Mouse (Mus musculus): ENCODE data around the gene Cyp2u1.

Cyp2u1 gene

DNA sequence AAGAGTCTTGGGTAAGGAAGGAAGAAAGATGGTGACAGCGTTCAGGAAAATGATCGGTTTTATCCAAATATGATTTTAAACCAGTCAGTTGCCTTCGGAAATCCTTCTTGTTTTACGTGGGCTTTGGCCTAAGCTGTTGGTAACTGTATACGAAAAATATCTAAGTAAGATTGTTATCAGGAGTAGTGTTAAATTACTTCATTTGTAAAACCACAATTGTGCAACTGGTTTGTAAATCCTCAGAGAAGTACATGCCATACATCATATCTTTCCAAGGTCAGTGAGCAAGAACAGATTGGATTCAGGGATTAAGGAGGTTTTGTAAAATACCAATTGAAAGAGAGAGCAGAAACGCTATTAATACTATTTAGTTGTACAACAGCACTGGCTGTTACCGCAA is 3.2 kb upstream of the Cyp2u1 start:
- no peak for DNase-seq (ENCODE audit: low spot score)

DNA sequence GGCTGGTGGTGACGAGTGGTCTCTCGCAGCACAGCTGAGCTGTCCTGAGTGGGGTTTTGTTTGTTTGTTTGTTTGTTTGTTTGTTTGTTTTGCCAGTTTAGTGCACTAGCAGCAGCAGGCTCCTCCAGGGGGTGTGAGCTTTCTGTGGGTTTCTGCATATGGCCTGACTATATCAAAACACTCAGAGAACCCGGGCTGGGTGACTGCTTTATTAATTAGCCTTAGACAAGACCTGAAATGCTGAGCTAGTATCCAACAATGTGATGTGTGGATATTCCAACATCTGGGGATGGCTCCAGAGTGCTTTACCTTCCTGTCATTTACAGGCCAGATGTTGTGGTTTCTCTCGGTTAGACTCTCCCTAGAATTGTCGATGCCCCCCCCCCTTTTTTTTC is 290 bp upstream of the Cyp2u1 start:
- no peak for DNase-seq (ENCODE audit: low spot score)

DNA sequence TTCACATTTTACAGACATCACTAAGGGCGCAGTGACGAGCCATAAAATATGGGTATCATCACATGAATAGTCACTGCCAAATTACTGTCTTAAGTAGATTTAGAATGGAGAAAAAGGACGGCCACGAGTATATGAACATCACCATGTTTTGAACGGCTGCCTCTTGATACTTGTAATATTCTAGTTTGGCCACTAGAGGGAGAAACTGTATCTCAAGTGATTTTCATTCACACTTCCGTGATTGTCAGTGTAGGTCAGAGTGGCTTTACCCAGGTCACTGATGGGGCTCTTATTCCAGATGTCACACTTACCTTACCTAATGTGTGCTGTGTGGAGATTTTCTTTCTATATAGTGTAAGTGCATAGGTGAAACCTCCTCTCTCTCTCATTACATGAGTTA is 3.1 kb downstream of the Cyp2u1 start:
- DNase-seq (ENCODE audit: low spot score), result peak; percentile 70

DNA sequence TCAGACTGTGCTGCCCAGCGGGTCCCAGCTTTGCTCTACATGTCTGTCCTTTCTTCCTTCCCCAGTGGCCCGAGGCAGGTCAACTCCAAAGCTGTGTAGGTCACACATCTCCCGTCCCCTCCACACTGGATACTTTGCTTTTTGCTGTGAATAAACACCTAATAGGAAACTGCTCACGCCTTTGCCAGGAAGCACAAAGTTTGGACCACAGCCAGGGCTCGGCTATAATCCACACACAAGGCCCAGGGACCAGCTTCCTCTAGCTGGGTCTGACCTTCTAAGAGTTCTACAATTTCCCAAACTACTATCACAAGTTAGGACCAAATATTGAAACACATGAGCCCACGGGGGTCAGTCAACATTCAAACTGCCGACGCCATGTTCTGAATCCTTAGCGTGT is 3.9 kb downstream of the Cyp2u1 start:
- no peak for DNase-seq (ENCODE audit: low spot score)

DNA sequence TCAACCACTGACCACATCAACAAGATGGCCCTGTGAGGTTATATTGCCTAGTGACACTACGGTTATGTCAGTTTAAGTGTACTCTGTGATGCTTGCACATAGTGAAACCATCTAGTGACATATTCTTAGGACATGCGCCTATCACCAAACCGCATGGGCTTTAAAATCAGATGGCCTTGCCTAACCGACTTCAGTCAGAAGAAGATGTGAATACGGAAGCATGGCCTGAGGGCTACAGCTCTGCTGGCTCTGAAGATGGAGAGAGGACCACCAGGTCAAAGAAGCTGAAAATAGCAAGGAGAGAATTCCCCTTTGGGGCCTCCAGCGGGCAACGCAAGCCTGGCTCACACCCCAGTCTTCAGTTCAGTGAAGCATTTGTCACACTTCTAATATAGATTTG is 6.1 kb downstream of the Cyp2u1 start:
- DNase-seq (ENCODE audit: low spot score), result no peak

DNA sequence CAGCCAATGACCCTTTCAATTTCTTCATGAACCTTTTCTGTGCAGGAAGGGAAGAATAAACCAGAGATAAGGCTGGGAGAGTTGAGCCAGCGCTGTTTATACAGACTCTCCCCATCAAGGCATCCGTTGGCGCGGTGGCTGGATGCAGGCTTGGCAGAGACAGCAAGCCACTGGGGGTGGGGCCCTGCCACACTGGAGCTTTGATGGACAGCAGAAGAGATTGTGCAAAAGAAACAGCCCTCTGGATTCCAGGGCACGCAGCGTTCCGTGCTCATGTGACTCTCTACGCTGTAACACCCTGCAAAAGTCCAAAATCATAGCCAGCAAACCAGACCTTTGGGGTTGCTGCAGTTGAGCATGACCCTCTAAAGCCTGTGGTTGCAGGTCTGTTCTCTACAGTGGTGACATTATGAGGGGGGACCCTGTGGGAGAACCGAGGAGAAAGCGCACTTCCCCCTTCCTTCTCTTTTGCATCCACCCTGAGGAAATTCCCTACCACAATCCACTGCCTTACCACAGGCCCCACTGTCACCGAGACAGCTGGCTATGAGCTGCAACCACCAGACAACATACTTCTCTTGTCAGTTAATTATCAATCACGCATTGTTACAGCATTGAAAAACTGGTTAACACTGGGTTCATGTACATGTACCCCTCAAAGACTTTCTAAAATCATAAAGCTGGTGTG is 7.4 kb downstream of the Cyp2u1 start:
- no peak for DNase-seq (ENCODE audit: low spot score)

DNA sequence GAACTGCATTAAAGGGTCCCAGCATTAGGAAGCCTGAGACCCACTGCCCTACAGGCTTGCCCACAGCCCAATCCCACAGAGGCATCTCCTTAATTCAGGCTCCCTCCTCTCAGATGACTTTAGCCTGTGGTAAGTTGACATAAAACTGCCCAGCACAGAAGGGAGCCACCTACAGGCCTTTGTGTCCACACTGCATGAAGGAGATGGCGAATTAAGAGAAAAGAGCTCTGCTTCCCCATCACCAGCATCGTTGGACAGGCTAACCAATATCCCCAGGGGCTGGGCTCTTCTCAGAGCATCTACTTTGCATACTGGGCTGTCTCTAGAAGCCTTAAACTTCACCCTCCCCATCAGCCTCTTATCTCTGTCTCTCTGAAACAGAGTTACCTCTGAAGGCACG is 8.5 kb downstream of the Cyp2u1 start:
- no peak for DNase-seq (ENCODE audit: low spot score)

DNA sequence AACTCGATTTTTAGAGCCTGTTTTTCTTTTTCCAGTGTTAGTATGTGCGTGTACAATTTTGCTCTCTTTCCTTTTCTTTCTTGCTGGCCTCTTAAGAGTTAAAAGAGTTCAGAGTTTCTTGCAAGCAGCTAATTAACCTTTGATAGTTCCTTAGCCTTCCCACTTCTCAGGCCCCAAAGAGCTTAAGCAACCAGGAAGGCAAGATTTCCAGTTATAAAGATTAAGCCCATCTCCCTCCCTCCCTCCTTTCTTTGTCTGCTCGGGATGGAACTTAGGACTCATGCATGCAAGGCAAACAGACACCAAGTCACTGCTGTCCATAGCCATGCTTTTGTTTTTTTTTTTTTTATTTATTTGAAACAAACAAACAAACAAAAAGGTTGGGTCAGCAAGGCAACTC is 10.1 kb downstream of the Cyp2u1 start:
- no peak for DNase-seq (ENCODE audit: low spot score)

DNA sequence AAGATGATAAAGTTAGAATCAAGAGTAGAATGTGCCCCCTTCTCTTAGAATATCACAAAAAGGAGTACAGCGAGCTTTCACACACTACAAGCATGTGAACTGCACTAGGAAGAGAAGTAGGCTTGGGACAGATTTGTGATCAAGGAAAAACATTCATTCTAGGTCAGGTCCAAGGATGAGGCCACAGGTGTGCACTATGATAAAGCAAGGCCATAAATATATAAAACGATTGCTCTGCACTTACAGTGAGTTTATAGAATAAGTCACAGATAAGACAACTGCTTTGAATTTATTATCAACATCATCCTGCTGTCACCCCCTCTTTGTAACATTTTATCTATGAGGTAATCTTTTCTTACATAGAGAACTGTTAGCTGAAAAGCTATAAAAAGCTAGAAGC is 10.7 kb downstream of the Cyp2u1 start:
- DNase-seq (ENCODE audit: low spot score), result no peak

DNA sequence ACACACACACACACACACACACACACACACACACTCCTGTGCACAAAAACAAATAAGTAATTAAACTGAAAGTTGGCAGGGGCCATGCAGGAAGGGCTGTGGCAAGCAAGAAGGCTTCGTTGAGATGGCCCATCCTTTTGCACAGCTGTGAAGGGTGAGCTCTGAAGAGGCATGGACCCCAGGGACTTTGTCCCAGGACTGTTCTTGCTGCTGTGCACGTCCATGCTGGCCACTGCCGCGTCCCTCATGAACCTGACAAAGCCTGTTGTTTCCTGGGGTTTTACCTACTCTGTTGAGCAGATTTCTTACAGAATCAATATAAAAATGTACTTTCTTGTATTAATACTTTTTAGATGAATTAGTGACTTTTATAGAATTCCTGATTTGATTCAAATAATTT is 11.1 kb downstream of the Cyp2u1 start:
- no peak for DNase-seq (ENCODE audit: low spot score)

DNA sequence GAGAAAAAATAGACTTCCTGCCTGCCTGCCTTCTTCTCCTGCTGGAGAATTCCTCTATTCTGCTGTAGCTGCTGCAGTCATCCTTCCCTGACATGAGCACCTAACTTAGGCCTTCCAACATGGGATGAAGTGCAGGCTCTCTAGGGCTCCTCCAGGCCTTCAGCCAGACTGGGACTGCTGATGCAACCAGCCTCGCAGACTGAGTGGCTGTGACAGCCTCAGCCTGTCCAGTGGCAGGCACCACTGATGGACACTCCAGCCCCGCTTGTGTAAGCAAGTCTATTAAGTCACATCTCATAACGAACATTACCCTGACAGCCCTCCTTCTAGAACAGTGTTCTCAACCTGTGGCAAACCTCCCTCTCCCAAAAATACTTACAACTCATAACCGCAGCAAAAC is 28.9 kb downstream of the Cyp2u1 start:
- DNase-seq (ENCODE audit: low spot score), result peak; percentile 56

DNA sequence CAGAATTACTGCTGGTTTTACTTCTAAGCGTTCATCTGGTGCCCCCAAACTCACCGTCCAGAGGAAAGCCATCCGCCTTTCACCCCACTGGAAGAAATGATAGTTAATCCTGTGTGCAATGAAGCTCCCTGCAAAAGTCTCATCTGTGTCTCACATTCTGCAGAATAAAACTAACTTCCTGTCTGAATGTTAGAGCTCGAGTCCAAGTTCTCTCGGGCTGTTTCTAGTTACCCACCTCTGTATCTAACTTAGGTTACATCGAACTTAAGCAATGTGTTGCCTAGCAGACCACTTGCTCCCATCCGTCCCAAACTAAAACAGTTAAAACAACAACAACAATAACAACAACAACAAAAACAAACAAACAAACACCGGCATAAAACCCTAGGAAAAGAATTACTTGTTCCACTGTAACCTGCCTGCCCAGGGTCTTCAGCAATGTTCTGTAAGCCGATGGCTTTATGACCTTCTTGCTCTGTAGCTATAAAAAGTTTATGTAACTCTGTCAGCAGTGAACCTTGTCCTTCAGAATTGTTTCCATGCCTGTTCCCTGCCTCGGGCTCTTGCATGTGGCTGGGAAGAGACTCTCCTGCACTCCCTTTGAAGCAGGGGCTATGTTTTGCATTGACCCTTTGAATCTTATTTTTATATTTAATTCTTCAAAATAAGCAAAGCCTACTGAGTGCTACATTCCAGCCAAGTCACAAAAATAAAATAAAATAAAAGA is 30.5 kb downstream of the Cyp2u1 start:
- DNase-seq (ENCODE audit: low spot score), result peak; percentile 48

DNA sequence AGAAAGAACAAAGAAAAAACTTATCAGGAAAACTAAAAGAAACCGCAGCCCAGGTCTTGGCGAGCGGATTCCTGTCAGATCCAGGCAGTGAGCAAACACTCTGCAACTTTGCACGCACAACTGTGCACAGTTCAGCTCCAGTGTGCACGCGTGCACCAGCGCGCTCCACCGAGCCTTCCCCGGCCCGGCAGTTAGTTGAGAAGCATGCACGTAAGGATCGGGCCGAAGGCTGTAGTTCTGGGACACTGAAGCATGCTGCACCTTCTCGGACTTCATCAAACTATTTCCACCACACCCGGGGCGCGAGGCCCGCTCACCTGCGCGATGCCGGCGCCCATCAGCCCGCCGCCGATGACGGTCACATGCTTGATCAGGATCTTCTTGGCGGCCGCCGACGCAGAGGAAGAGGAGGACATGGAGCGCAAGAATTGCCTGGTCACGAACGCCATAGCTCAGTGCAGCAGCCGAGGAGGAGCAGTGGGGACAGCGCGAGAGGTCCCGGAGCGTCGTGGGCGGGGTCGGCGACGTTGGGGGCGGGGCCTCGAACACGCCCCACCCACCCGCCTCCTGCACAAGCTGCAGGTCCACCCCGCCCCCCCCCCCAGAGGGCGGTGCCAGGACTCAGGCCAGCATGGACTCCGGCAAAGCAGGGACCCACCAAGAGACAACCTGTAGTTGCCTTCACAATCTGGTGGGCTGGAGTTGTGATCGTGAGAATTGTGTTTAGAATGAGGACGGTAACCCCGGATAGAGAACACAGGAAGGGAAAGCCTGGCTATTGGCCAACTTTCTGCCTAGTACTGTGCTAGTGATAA is 31.3 kb downstream of the Cyp2u1 start, which contains the start of gene Hadh:
Hadh (minus strand) TSS at position 543 of the 815 bp plus-strand sequence.
- peak; percentile 90 for DNase-seq (ENCODE audit: low spot score)

DNA sequence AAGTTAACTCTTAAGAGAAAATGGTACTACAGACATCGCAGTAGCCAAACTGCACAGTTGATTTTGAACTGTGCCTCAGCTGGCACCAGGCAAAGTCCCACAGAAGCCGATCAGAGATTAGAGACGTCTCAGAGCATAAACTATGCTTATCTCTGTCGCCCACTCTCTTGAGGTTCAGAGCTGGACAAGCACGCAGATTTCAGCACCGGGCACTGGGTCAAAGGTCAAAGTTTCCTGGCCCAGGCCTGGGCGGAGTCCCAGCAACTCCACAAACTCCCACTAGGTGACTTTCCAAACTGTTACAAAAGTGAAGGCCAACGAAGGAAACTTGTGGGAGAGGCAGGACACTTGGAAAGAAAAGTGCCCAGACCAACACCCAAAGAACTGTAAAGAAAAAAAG is 31.9 kb downstream of the Cyp2u1 start:
- DNase-seq (ENCODE audit: low spot score), result peak; percentile 85

DNA sequence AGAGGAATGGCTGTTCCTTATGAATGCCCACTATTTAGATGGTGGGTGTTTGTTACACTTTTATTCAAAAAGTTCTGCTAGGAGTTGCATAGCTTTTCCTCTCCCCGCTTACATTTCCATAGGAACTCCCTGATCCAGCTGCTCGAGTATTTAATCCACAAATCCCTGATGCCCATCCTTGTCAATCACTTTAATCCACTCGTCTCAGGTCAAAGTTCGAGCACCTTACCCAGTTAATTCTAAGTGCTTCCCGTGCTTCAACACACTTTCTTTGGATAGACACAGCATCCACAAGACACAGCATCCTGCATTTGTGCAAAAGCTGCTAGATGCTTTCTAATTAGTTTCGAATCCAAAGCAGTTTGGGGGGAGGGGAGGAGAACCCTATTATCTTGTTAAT is 32.6 kb downstream of the Cyp2u1 start:
- DNase-seq (ENCODE audit: low spot score), result no peak

DNA sequence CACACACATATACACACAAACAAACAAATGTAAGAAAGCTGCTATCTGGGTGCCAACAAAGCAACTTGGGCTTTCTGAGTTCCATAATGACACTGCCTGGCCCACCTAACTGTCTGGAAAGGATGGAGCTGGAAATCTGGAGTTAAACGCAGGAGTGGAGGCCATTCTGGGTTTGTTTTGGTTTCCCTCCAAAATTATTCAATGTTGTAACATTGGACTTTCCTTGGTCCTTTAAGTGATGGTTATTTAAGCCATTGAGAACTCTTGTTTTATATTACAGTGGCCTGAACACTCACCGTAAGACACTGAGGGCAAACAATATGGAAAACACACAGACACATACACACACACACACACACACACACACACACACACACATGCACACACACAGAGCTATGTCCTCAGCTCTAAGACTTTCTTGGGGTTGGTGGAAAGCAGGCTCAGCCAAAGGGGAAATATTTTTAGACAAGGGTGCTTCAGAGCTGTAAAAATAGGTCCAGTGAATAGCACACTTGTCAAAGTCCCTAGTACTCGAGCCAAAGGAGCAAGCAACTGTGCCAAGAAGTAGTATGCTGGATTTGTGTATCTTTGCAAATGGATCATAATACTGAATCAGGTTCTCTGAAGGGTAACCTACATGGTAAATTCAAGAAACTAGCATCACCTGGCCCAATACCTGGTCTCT is 36.5 kb downstream of the Cyp2u1 start:
- no peak for DNase-seq (ENCODE audit: low spot score)

DNA sequence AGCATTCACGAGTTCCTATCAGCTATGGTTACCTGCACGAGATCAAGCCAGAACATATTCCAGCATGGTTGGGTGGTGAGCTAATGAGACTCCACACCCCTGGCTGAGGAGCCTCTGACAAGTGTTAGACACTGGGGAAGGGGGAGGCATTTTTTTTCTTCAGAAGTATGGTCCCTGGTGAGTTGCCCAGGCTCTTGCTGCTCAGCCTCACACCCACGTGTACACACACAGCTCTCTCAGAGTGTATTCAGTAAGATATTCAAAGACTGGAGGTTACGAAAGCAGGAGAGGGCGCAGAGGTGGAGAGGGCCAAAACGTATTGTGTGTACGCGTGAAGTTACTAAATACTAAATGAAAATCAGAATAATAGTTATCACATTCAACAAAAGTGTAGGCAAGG is 37.5 kb downstream of the Cyp2u1 start:
- DNase-seq (ENCODE audit: low spot score), result no peak

DNA sequence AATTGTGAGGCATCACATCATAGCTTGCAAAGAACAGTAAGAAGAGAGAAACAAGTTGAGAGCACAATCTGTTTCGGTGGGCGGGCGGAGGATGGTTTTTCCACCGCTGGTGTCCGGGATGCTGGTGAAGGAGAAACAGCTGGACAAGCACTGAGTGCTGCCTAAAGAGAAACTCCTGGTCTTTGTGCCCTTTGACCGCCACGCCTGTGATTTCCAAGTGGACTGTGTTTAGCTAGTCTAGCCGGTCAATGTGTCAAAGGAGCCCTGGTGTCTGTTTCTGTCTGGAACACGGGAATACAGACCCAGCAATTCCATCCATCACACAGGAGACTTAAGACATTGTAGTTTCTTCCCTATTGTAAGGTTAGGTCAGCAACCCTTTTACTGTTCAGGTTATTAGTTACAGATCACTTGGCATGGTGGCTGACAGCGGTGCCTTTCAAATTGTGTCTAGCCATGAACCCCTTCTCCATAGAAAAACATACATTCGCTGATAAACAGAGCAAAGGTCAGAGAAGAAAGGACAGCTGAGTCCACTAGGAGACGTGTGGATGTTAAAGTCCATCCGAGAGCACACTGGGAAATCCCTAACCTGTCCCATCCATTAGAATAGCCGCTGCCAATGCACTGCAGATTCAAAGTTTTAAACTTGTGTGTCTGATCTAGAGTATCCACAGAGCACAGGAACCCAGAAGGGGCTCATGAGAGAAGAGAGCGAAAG is 39.1 kb downstream of the Cyp2u1 start:
- DNase-seq (ENCODE audit: low spot score), result no peak

DNA sequence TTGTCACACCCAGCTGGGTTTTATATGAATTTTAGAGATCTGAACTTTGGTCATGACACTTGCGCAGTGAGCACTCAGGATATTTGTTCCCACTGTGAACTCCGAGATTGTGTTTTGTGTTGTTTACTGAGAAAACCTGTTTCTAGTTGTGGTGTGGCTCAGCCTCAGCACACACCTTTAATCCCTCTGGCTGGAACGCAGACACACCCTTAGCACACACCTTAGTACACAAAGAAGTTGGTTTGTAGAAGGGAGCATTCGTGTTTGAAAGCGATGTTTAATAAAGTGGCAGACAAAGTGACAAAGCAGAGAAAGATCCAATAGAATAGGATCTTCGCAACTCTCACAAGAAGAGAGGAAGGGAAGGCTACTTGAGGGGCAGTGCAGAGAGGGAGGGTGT is 42.6 kb downstream of the Cyp2u1 start:
- DNase-seq (ENCODE audit: low spot score), result no peak

DNA sequence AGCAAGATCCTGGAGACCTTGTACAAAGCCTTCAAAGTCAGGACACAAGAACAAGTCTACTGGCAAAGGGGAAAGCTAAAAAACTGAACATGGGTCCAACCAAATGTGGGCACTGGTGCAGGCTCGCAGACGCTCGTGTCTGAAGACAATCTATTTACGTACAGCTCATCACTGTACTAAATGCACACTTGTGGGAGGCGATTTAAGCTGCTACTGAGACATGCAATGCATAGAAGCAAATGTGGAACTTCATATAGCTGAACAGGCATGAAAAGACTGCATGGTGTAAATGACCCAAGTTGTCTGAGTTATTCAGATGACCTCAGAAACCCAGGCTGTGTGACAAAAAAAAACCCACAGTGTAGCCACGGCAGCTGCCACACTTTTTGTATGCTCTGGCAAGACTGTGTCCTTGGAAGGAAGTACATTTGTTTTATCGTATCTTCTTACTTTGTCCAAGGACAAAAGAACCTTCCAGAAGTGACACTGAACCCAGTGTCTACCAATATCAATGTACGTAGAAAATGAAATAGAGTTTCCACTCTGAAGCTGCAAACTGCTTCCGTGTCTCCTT is 43.5 kb downstream of the Cyp2u1 start:
- DNase-seq (ENCODE audit: low spot score), result no peak

DNA sequence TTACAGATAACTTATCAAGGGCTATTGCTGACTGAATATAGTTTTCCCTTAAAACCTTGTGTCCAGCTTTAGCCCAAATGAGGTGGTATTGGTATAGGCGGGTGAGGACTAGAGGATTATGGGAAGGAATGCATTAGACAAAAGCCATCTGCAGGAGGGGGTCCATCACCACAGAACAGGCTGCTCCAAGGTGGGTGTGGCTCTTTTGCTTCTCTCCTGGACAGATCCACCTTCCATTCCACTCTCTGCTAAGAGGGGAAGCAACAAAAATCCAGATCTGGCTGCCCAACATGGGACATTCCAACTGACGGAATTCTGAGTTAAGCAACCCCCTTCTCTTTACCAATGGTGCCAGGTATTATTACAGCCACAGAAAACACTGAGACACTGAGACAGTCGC is 44.1 kb downstream of the Cyp2u1 start:
- DNase-seq (ENCODE audit: low spot score), result no peak

Measured in adipocyte (in vitro differentiated cells).